Comparison of ENCODE assay signal across 20 mouse cellular contexts in genomic region chr4:154240608-154241007, GRCm38 (mm10).
DNase-seq lines count a peak whose midpoint lies in the region; ATAC-seq and TF ChIP-seq lines count a peak whose summit lies in the region.
"Had no signal": no experiment of that assay in that cellular context is flagged by ENCODE, and none has a peak within 500 bp of the region (broad histone marks: within the 10 kb centered on the region; RNA-seq: fewer than 3 reads in every experiment).

No protein-coding gene starts in this region.

- intact Hi-C loops in gastrocnemius, postnatal 14 days (cut with DNase I; ENCODE audit: low total_unique reads), result no loop called here

- TF ChIP-seq CTCF in lung, postnatal 0 days (IDR thresholded peaks at IDR 0.05), result peak; percentile 27; the same call in 1 of the 2 replicates

- H3K9ac ChIP-seq in lung, postnatal 0 days (replicated peaks; ENCODE audit: low read depth), result no peak overlapping the region
- H3K9ac ChIP-seq: hindbrain, embryonic 12.5 days; neural tube, embryonic 13.5 days; stomach, embryonic 15.5 days had no signal

- no peak overlapping the region for H3K4me3 ChIP-seq in lung, postnatal 0 days (ENCODE audit: low read depth, low read length)
- H3K4me3 ChIP-seq in limb, embryonic 10.5 days, result no peak overlapping the region
- H3K4me3 ChIP-seq: hindbrain, embryonic 12.5 days; midbrain, embryonic 10.5 days; neural tube, embryonic 13.5 days; stomach, embryonic 15.5 days had no signal

- no peaks in the 10 kb centered on the region for H3K9me3 ChIP-seq in lung, postnatal 0 days (ENCODE audit: low read length)
- no peaks in the 10 kb centered on the region for H3K9me3 ChIP-seq in limb, embryonic 10.5 days (replicated peaks)
- H3K9me3 ChIP-seq: hindbrain, embryonic 12.5 days; neural tube, embryonic 13.5 days; stomach, embryonic 15.5 days had no signal

- no peak overlapping the region for H3K4me2 ChIP-seq in lung, postnatal 0 days (replicated peaks; ENCODE audit: low read depth, low read length)
- H3K4me2 ChIP-seq: hindbrain, embryonic 12.5 days; neural tube, embryonic 13.5 days; stomach, embryonic 15.5 days had no signal

- peak; percentile 57 for DNase-seq in heart, postnatal 4 days
- no peak for DNase-seq in heart, adult 8-10 months (ENCODE audit: low spot score)
- DNase-seq in lung, postnatal 0 days (ENCODE audit: low spot score), result no peak
- no peak for DNase-seq in lung, postnatal 25 days (ENCODE audit: low spot score)
- no peak for DNase-seq in limb, embryonic 10.5 days (ENCODE audit: low spot score)
- peak; percentile 20 for DNase-seq in retina, postnatal 7 days (ENCODE audit: low read depth, low spot score)
- no peak for DNase-seq in gastrocnemius, postnatal 14 days
- DNase-seq: B cell, adult 2 months; cerebellum, adult 8-10 months; kidney, adult 9 months; kidney, postnatal 25 days; liver; lung, adult 18-20 months had no signal

- 58% methylated on average over 11 of the region's 11 CpGs for WGBS in lung, postnatal 0 days
- 68% methylated on average over 11 of the region's 11 CpGs for WGBS in limb, embryonic 10.5 days

- H3K4me1 ChIP-seq in lung, postnatal 0 days (ENCODE audit: insufficient read depth, low read depth, low read length), result no peaks in the 10 kb centered on the region
- H3K4me1 ChIP-seq in limb, embryonic 10.5 days, result peaks cover 22% of the 10 kb centered on the region

- no peaks in the 10 kb centered on the region for H3K36me3 ChIP-seq in lung, postnatal 0 days (ENCODE audit: insufficient read depth, low read length)
- H3K36me3 ChIP-seq in limb, embryonic 10.5 days, result peaks cover 24% of the 10 kb centered on the region; the same call in 1 of the 2 replicates
- H3K36me3 ChIP-seq: hindbrain, embryonic 12.5 days; midbrain, embryonic 10.5 days; neural tube, embryonic 13.5 days; stomach, embryonic 15.5 days had no signal

- TF ChIP-seq EP300 in lung, postnatal 0 days (IDR thresholded peaks at IDR 0.05), result no peak

- no peak overlapping the region for H3K27ac ChIP-seq in lung, postnatal 0 days (ENCODE audit: low read length)
- 0 out of 2 replicates have a peak overlapping the region, but pooled peaks have one; percentile 28 for H3K27ac ChIP-seq in limb, embryonic 10.5 days
- H3K27ac ChIP-seq: hindbrain, embryonic 12.5 days; macrophage; midbrain, embryonic 10.5 days; neural tube, embryonic 13.5 days; stomach, embryonic 15.5 days had no signal

- no peak for ATAC-seq in lung, postnatal 0 days
- ATAC-seq: forebrain, embryonic 16.5 days; inflammation-experienced regulatory T-cells, adult 6 months had no signal

- H3K27me3 ChIP-seq in lung, postnatal 0 days (replicated peaks; ENCODE audit: insufficient read depth, low read length), result no peaks in the 10 kb centered on the region
- peaks cover 19% of the 10 kb centered on the region; the same call in 1 of the 2 replicates for H3K27me3 ChIP-seq in limb, embryonic 10.5 days (ENCODE audit: low read depth, poor library complexity, severe bottlenecking)
- H3K27me3 ChIP-seq: hindbrain, embryonic 12.5 days; stomach, embryonic 15.5 days had no signal

Comparison
In these comparisons a context has a peak if more than half of its experiments do, and no peak if none do; other contexts are left out.
1. DNase-seq: peak in heart, postnatal 4 days (single experiment) and retina, postnatal 7 days (single experiment); none in heart, adult 8-10 months (single experiment), lung, postnatal 0 days (single experiment), lung, postnatal 25 days (single experiment), limb, embryonic 10.5 days (single experiment) and gastrocnemius, postnatal 14 days (single experiment).